Mouse (Mus musculus) NIH3T3 (cell line): ENCODE results near the gene Srgn.
"Not testable (repeated sequence)": the region's sequence is repeated elsewhere in the genome, so short reads cannot be mapped to it uniquely, and the experiment has no call there.

Source experiments
- DNase-seq: peaks from one replicate; pipeline ENCODE4 v3.0.0-alpha.2; 2012; ENCODE audit warnings: low read depth

The Srgn gene

DNA sequence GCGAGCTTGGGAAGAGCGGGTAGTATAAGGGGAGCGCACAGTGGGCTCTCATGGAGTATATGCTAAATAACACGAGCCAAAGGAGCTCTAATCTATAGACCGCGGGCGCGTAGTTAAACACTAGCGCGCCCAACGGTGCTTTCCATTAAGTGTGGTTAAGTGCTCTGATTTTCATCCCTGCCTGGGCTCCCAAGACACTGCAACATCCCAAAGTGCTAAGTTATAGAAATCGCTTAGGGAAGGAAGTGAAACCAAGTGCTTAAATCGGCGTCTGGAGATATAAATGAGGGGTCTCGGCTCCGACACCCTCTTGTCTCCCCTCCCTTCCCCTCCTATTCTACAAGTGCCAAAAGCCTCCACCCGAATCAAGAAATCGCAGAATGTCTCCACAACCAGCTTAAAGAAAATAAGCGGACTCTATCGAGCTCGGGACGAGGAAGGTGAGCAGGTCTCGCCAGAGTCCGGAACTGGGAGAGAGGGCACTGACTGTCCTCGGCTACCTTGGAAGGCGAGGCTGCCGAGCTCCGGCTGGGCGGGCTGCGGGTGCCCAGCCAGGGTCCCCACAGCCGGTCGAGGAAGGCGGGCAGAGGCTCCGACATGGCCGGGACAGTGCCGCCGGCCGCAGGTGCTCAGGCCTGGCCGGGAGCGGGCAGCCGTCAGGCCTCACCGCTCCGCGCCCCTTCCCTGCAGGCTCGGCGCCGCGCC lies 41.2 kb downstream of the Srgn start:
- DNase-seq = peak; percentile 60

DNA sequence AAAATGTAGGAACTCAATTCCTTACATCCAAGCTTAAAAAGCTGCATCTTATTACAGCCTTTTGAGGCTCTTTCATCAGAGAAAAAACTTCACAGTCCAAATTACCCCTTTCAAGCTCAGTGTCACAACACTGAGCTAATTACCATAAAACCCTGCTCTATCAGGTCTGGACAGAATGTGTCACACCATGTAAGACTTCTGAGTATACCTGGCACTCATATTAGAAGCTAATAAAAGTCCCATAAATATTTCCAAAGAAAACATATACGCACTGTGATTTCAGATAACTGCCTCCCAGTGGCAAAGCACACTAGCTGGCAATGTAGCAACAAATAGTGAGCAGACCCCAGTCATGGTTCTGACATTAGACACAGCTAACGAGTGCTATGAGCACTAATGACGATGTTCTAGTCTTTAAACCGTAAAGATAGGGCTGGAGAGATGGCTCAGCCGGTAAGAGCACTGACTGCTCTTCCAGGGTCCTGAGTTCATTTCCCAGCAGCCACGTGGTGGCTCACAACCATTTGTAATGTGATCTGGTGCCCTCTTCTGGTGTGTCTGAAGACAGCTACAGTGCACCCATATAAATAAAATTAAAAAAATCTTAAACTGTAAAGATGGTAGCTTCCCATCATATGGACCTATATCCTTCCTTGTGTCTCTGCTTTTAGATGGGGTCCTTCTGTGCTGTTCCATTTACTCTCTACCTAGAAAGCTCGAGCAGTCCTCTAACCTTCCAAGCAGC lies 46.0 kb downstream of the Srgn start:
- DNase-seq = no peak

- DNase-seq = no peak
These were observed 50.3 kb downstream of the Srgn start for GRCm38 (mm10) chr10:62476980-62477379.

DNA sequence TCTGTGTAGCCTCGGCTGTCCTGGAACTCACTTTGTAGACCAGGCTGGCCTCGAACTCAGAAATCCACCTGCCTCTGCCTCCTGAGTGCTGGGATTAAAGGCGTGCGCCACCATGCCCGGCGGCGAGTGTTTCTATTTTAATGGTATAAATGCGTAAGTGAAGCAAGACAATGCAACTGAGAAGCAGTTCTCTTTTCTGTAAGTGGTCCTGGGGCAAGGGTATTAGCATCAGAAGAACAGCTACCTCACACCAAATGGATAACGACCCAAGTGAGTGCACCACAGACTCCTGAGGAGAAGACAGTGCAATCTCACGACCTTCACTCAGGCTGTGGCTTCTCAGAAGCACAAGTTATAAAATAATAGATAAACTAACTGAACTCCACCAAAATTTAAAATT lies 52.3 kb downstream of the Srgn start:
- DNase-seq = no peak

DNA sequence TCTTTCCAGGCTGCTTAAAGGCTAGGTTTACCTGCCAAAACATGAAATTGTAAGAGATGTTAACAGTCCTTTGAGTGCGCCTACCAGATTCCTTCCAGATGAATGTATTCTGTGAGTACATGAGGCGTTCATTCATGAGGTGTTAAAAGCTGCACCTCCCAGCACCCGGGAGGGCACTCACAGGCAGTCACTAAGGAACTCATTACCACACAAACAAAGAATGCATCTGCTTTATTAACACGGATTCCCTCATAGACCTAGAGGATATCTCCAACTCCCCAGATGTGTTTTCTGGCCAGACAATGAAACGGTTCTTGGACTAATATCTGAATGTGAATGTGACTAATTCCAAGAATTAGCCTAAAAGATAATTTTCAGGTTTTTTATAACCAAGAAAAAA lies 56.1 kb downstream of the Srgn start:
- no peak for DNase-seq

DNA sequence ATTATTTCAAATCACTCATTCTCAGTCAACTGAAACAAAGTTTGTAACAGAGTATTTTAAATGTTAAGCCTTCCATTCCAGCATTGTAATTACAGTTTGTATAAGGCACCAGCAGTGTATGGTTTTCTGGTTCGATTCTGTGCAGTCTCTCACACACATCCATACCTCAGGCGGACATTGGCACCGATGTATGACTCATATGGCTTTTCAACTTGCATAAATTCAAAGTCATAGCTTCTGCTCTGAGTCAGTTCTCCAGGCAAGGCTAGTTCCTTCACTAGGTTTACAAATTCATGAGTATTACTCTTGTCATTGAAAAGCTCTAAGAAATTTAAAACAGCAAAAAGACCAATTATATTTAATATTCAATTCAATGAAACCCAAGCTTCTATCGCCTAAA lies 57.5 kb downstream of the Srgn start:
- peak; percentile 33 for DNase-seq

- peak; percentile 79 for DNase-seq
These were observed 65.9 kb downstream of the Srgn start for GRCm38 (mm10) chr10:62461321-62461720.

- DNase-seq = not testable (repeated sequence)
These were observed 75.2 kb downstream of the Srgn start for GRCm38 (mm10) chr10:62452001-62452400.

DNA sequence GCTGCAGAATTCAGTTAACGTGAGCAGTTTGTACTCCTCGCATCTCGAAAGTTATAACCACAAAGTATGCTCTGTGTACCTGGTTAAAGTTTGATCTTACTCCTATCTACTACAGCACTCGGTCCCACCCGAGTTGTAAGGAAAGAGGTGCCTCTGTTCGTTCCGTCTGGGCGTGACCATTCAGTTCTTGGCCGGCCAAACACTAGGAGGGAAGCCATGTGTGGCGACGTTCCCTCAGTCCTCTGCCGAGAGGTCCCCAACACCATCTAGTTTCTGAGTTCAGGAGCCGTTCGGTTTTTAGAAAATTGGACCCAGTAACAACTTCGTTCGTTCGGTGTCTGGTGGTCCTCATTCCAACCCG lies 77.0 kb downstream of the Srgn start:
- no peak for DNase-seq

- DNase-seq = peak; percentile 95
These were observed 77.6 kb downstream of the Srgn start, which contains the start of the genes 4930507D05Rik and Supv3l1 for GRCm38 (mm10) chr10:62449364-62450279. 4930507D05Rik (plus strand) TSS chr10:62449489. Supv3l1 (minus strand) TSS chr10:62449738.
